Mouse (Mus musculus): ENCODE measurements around the gene Adam1a. TPM values are rescaled to one million over a fixed set of nuclear protein-coding genes. Genes with fewer than 3 reads are reported as not detected.
"Not testable (repeated sequence)": the region's sequence is repeated elsewhere in the genome, so short reads cannot be mapped to it uniquely, and the experiment has no call there.

Adam1a gene
- total RNA-seq, 2 experiments from 2014 or later, result 17.0 to 19.6 TPM

- no peak for DNase-seq (ENCODE audit: low spot score in 2 of 2)
These were observed 20.9 kb upstream of the Adam1a start for GRCm38 (mm10) chr5:121566035-121566681.

GRCm38 (mm10) chr5:121564468-121564895, 19.2 kb upstream of the Adam1a start:
- peak; percentile 47 to 87 for DNase-seq (ENCODE audit: low spot score in 2 of 2)

- no peak for DNase-seq (ENCODE audit: low spot score in 2 of 2)
These were observed 17.2 kb upstream of the Adam1a start for GRCm38 (mm10) chr5:121562436-121562835.

GRCm38 (mm10) chr5:121549196-121549595, 3.9 kb upstream of the Adam1a start:
- no peak for DNase-seq (ENCODE audit: low spot score in 2 of 2)

- no peak for DNase-seq (ENCODE audit: low spot score in 2 of 2)
These were observed 1.8 kb upstream of the Adam1a start for GRCm38 (mm10) chr5:121547084-121547483.

- peak; percentile 22 to 66 for DNase-seq (ENCODE audit: low spot score in 2 of 2)
These were observed 1.2 kb upstream of the Adam1a start for GRCm38 (mm10) chr5:121546530-121546895.

- DNase-seq (ENCODE audit: low spot score in 2 of 2), result peak; percentile 95 to 98
These were observed 679 bp upstream of the Adam1a start, which contains the start of gene Mapkapk5 for GRCm38 (mm10) chr5:121545793-121546529. TSS of gene Mapkapk5 (minus strand) at chr5:121545905.

GRCm38 (mm10) chr5:121543370-121543769, 1.9 kb downstream of the Adam1a start:
- no peak for DNase-seq (ENCODE audit: low spot score in 2 of 2)

GRCm38 (mm10) chr5:121541235-121541634, 4.0 kb downstream of the Adam1a start:
- no peak for DNase-seq (ENCODE audit: low spot score in 2 of 2)

- no peak for DNase-seq (ENCODE audit: low spot score in 2 of 2)
These were observed 5.2 kb downstream of the Adam1a start for GRCm38 (mm10) chr5:121540066-121540465.

GRCm38 (mm10) chr5:121537588-121537987, 7.7 kb downstream of the Adam1a start:
- no peak for DNase-seq (ENCODE audit: low spot score in 2 of 2)

GRCm38 (mm10) chr5:121536921-121537555, 8.2 kb downstream of the Adam1a start:
- DNase-seq (ENCODE audit: low spot score in 2 of 2), result no peak

GRCm38 (mm10) chr5:121535116-121535515, 10.2 kb downstream of the Adam1a start:
- no peak for DNase-seq (ENCODE audit: low spot score in 2 of 2)

GRCm38 (mm10) chr5:121534521-121534920, 10.8 kb downstream of the Adam1a start:
- no peak for DNase-seq (ENCODE audit: low spot score in 2 of 2)

- no peak for DNase-seq (ENCODE audit: low spot score in 2 of 2)
These were observed 18.3 kb downstream of the Adam1a start for GRCm38 (mm10) chr5:121526961-121527360.

GRCm38 (mm10) chr5:121526526-121526925, 18.8 kb downstream of the Adam1a start:
- DNase-seq (ENCODE audit: low spot score in 2 of 2), result no peak

- DNase-seq (ENCODE audit: low spot score in 2 of 2), result no peak
These were observed 19.4 kb downstream of the Adam1a start for GRCm38 (mm10) chr5:121525774-121526450.

GRCm38 (mm10) chr5:121519758-121520157, 25.5 kb downstream of the Adam1a start:
- DNase-seq (ENCODE audit: low spot score in 2 of 2), result not testable (repeated sequence)

- no peak for DNase-seq (ENCODE audit: low spot score in 2 of 2)
These were observed 26.3 kb downstream of the Adam1a start for GRCm38 (mm10) chr5:121518983-121519382.

GRCm38 (mm10) chr5:121510009-121510408, 35.3 kb downstream of the Adam1a start:
- DNase-seq (ENCODE audit: low spot score in 2 of 2), result no peak

GRCm38 (mm10) chr5:121506846-121507245, 38.4 kb downstream of the Adam1a start:
- no peak for DNase-seq (ENCODE audit: low spot score in 2 of 2)

GRCm38 (mm10) chr5:121503231-121503630, 42.1 kb downstream of the Adam1a start, which contains the start of gene Adam1b:
TSS of gene Adam1b (minus strand) at chr5:121503435.
- DNase-seq (ENCODE audit: low spot score in 2 of 2), result no peak
